Mouse (Mus musculus): ENCODE data around the gene Camta1. TPM values are rescaled to one million over a fixed set of nuclear protein-coding genes. Genes with fewer than 3 reads are reported as not detected.

The Camta1 gene
- total RNA-seq, 1 experiment, result 9.3 TPM

- Histone ChIP-seq H3K27ac (ENCODE audit: insufficient read depth, low read depth, low read length, poor library complexity, severe bottlenecking) (no peak overlapping the region), H3K9me3 (ENCODE audit: control insufficient read depth, insufficient read depth, low read depth, low read length) (no peaks in the 10 kb centered on the region), H3K4me1 (ENCODE audit: control insufficient read depth in 2 of 2, insufficient read depth in 2 of 2, low read length in 2 of 2, poor library complexity in 1 of 2) (peaks cover 0 to 2% of the 10 kb centered on the region in 2 experiments; a peak in 2 of 4 replicates), H3K9ac (ENCODE audit: insufficient read depth, low read depth, low read length, poor library complexity, severe bottlenecking) (no peak overlapping the region), H3K4me3 (ENCODE audit: insufficient read depth in 1 of 2, low read depth in 1 of 2, low read length in 2 of 2, poor library complexity in 1 of 2, severe bottlenecking in 1 of 2) (no peak overlapping the region), H3K36me3 (ENCODE audit: control insufficient read depth, insufficient read depth, low read length, poor library complexity, severe bottlenecking) (peaks cover 23% of the 10 kb centered on the region; the same call in 1 of the 2 replicates)
- in situ Hi-C loops (cut with MboI; ENCODE audit: low sequenced_read_pairs in 2 of 2, unreplicated experiment in 2 of 2), result no loop called here
- no peak for DNase-seq (ENCODE audit: low read depth, low spot score)
- no peak for TF ChIP-seq CHD2 (IDR thresholded peaks at IDR 0.05; ENCODE audit: low read depth, low read length)
- no peak for TF ChIP-seq ZNF384 (IDR thresholded peaks at IDR 0.05; ENCODE audit: low read depth, low read length)
- TF ChIP-seq HCFC1 (IDR thresholded peaks at IDR 0.05; ENCODE audit: borderline replicate concordance, insufficient read depth, low read length), result no peak
- no peak for TF ChIP-seq MAFK (IDR thresholded peaks at IDR 0.05; ENCODE audit: insufficient read depth, low read depth, low read length)
- no peak for TF ChIP-seq ZC3H11A (IDR thresholded peaks at IDR 0.05; ENCODE audit: borderline replicate concordance, low read depth, low read length)
Measured at GRCm38 (mm10) chr4:151081355-151081754, 780.3 kb downstream of the Camta1 start.

GRCm38 (mm10) chr4:151074817-151075216, 786.9 kb downstream of the Camta1 start:
- H3K9me3 ChIP-seq (ENCODE audit: control insufficient read depth, insufficient read depth, low read depth, low read length), result no peaks in the 10 kb centered on the region

GRCm38 (mm10) chr4:151073108-151073744, 788.5 kb downstream of the Camta1 start:
- peak; percentile 58 for DNase-seq (ENCODE audit: low read depth, low spot score)
- Histone ChIP-seq H3K4me3 (ENCODE audit: insufficient read depth in 1 of 2, low read depth in 1 of 2, low read length in 2 of 2, poor library complexity in 1 of 2, severe bottlenecking in 1 of 2) (no peak overlapping the region), H3K36me3 (ENCODE audit: control insufficient read depth, insufficient read depth, low read length, poor library complexity, severe bottlenecking) (peaks cover 12% of the 10 kb centered on the region; the same call in 1 of the 2 replicates), H3K27ac (ENCODE audit: insufficient read depth, low read depth, low read length, poor library complexity, severe bottlenecking) (no peak overlapping the region), H3K9me3 (ENCODE audit: control insufficient read depth, insufficient read depth, low read depth, low read length) (no peaks in the 10 kb centered on the region), H3K4me1 (ENCODE audit: control insufficient read depth in 2 of 2, insufficient read depth in 2 of 2, low read length in 2 of 2, poor library complexity in 1 of 2) (no peaks in the 10 kb centered on the region), H3K9ac (ENCODE audit: insufficient read depth, low read depth, low read length, poor library complexity, severe bottlenecking) (no peak overlapping the region)
- TF ChIP-seq MAFK (IDR thresholded peaks at IDR 0.05; ENCODE audit: insufficient read depth, low read depth, low read length), result no peak
- TF ChIP-seq ZNF384 (IDR thresholded peaks at IDR 0.05; ENCODE audit: low read depth, low read length), result no peak
- TF ChIP-seq CHD2 (IDR thresholded peaks at IDR 0.05; ENCODE audit: low read depth, low read length), result no peak
- TF ChIP-seq ZC3H11A (IDR thresholded peaks at IDR 0.05; ENCODE audit: borderline replicate concordance, low read depth, low read length), result no peak
- no peak for TF ChIP-seq HCFC1 (IDR thresholded peaks at IDR 0.05; ENCODE audit: borderline replicate concordance, insufficient read depth, low read length)
- in situ Hi-C loops (cut with MboI; ENCODE audit: low sequenced_read_pairs in 2 of 2, unreplicated experiment in 2 of 2), result loop anchor here in 1 of 2 experiments (5.0 kb wide), 1 partner anchor 69 kb away; no protein-coding TSS in a partner anchor

More at GRCm38 (mm10) chr4:151074817-151075216, 786.9 kb downstream of the Camta1 start:
- no peak for DNase-seq (ENCODE audit: low read depth, low spot score)
- TF ChIP-seq MAFK (IDR thresholded peaks at IDR 0.05; ENCODE audit: insufficient read depth, low read depth, low read length) (no peak), CHD2 (IDR thresholded peaks at IDR 0.05; ENCODE audit: low read depth, low read length) (no peak), ZNF384 (IDR thresholded peaks at IDR 0.05; ENCODE audit: low read depth, low read length) (no peak), ZC3H11A (IDR thresholded peaks at IDR 0.05; ENCODE audit: borderline replicate concordance, low read depth, low read length) (no peak), HCFC1 (IDR thresholded peaks at IDR 0.05; ENCODE audit: borderline replicate concordance, insufficient read depth, low read length) (no peak)
- Histone ChIP-seq H3K4me3 (ENCODE audit: insufficient read depth in 1 of 2, low read depth in 1 of 2, low read length in 2 of 2, poor library complexity in 1 of 2, severe bottlenecking in 1 of 2) (no peak overlapping the region), H3K36me3 (ENCODE audit: control insufficient read depth, insufficient read depth, low read length, poor library complexity, severe bottlenecking) (peaks cover 15% of the 10 kb centered on the region; the same call in 1 of the 2 replicates), H3K9ac (ENCODE audit: insufficient read depth, low read depth, low read length, poor library complexity, severe bottlenecking) (no peak overlapping the region), H3K4me1 (ENCODE audit: control insufficient read depth in 2 of 2, insufficient read depth in 2 of 2, low read length in 2 of 2, poor library complexity in 1 of 2) (no peaks in the 10 kb centered on the region), H3K27ac (ENCODE audit: insufficient read depth, low read depth, low read length, poor library complexity, severe bottlenecking) (no peak overlapping the region)
- in situ Hi-C loops (cut with MboI; ENCODE audit: low sequenced_read_pairs in 2 of 2, unreplicated experiment in 2 of 2), result loop anchor here in 1 of 2 experiments (5.0 kb wide), 1 partner anchor 67 kb away; no protein-coding TSS in a partner anchor

GRCm38 (mm10) chr4:151070962-151071361, 790.7 kb downstream of the Camta1 start:
- Histone ChIP-seq H3K9ac (ENCODE audit: insufficient read depth, low read depth, low read length, poor library complexity, severe bottlenecking) (no peak overlapping the region), H3K4me1 (ENCODE audit: control insufficient read depth in 2 of 2, insufficient read depth in 2 of 2, low read length in 2 of 2, poor library complexity in 1 of 2) (no peaks in the 10 kb centered on the region), H3K27ac (ENCODE audit: insufficient read depth, low read depth, low read length, poor library complexity, severe bottlenecking) (no peak overlapping the region), H3K4me3 (ENCODE audit: insufficient read depth in 1 of 2, low read depth in 1 of 2, low read length in 2 of 2, poor library complexity in 1 of 2, severe bottlenecking in 1 of 2) (no peak overlapping the region), H3K36me3 (ENCODE audit: control insufficient read depth, insufficient read depth, low read length, poor library complexity, severe bottlenecking) (peaks cover 5% of the 10 kb centered on the region; the same call in 1 of the 2 replicates), H3K9me3 (ENCODE audit: control insufficient read depth, insufficient read depth, low read depth, low read length) (no peaks in the 10 kb centered on the region)
- in situ Hi-C loops (cut with MboI; ENCODE audit: low sequenced_read_pairs in 2 of 2, unreplicated experiment in 2 of 2), result loop anchor here in 1 of 2 experiments (5.0 kb wide), 1 partner anchor 71 kb away; no protein-coding TSS in a partner anchor
- TF ChIP-seq HCFC1 (IDR thresholded peaks at IDR 0.05; ENCODE audit: borderline replicate concordance, insufficient read depth, low read length), result no peak
- no peak for TF ChIP-seq MAFK (IDR thresholded peaks at IDR 0.05; ENCODE audit: insufficient read depth, low read depth, low read length)
- TF ChIP-seq ZC3H11A (IDR thresholded peaks at IDR 0.05; ENCODE audit: borderline replicate concordance, low read depth, low read length), result no peak
- TF ChIP-seq CHD2 (IDR thresholded peaks at IDR 0.05; ENCODE audit: low read depth, low read length), result no peak
- no peak for TF ChIP-seq ZNF384 (IDR thresholded peaks at IDR 0.05; ENCODE audit: low read depth, low read length)
- no peak for DNase-seq (ENCODE audit: low read depth, low spot score)

All from ES-E14 (cell line).